Mouse (Mus musculus): ENCODE measurements at regions not wholly inside any gene's neighbourhood (a gene's known extent, or its start where the extent isn't known, plus 50 kb on each side); places are given as distances from the start of the nearest gene placed in this dataset.

GRCm38 (mm10) chr2:57616525-57617225 is 379.2 kb downstream of the Gpd2 start:
- no peaks in the 10 kb centered on the region for H3K36me3 ChIP-seq
- peak overlapping the region; percentile 36 for H3K4me3 ChIP-seq
- H3K4me2 ChIP-seq (replicated peaks), result peak overlapping the region; percentile 64
- H3K27ac ChIP-seq, result no peak overlapping the region
- peak overlapping the region; percentile 55 for H3K9ac ChIP-seq
- peaks cover 9% of the 10 kb centered on the region; the same call in 1 of the 2 replicates for H3K4me1 ChIP-seq
- ATAC-seq (ENCODE audit: low FRiP score, low read depth), result no peak
- 0 out of 2 replicates have a peak, but pooled peaks cover 6% of the 10 kb centered on the region for H3K27me3 ChIP-seq
- H3K9me3 ChIP-seq, result no peaks in the 10 kb centered on the region
- WGBS, result 6% methylated on average over 19 of the region's 19 CpGs

- H3K4me3 ChIP-seq, result peak overlapping the region; percentile 36; the same call in 1 of the 2 replicates
These were observed 379.8 kb downstream of the Gpd2 start for GRCm38 (mm10) chr2:57617258-57617657.

GRCm38 (mm10) chr2:57644117-57644516 is 353.6 kb upstream of the Galnt5 start:
- Histone ChIP-seq H3K36me3 (no peaks in the 10 kb centered on the region), H3K27me3 (no peaks in the 10 kb centered on the region), H3K9me3 (no peaks in the 10 kb centered on the region), H3K9ac (no peak overlapping the region), H3K4me3 (no peak overlapping the region), H3K4me2 (replicated peaks) (no peak overlapping the region), H3K4me1 (no peaks in the 10 kb centered on the region), H3K27ac (no peak overlapping the region)
- no peak for ATAC-seq (ENCODE audit: low FRiP score, low read depth)
- WGBS, result 50% methylated on average over 2 of the region's 2 CpGs

More at GRCm38 (mm10) chr2:57617258-57617657, 379.8 kb downstream of the Gpd2 start:
- no peaks in the 10 kb centered on the region for H3K9me3 ChIP-seq
- peaks cover 9% of the 10 kb centered on the region; the same call in 1 of the 2 replicates for H3K4me1 ChIP-seq
- WGBS, result 75% methylated on average over 2 of the region's 2 CpGs
- H3K9ac ChIP-seq, result no peak overlapping the region
- peak overlapping the region; percentile 64 for H3K4me2 ChIP-seq (replicated peaks)
- ATAC-seq (ENCODE audit: low FRiP score, low read depth), result no peak; the same call in 1 of the 2 replicates
- H3K27ac ChIP-seq, result no peak overlapping the region
- H3K27me3 ChIP-seq, result 0 out of 2 replicates have a peak, but pooled peaks cover 6% of the 10 kb centered on the region
- H3K36me3 ChIP-seq, result no peaks in the 10 kb centered on the region

GRCm38 (mm10) chr2:57644541-57644940 is 353.1 kb upstream of the Galnt5 start:
- no peaks in the 10 kb centered on the region for H3K36me3 ChIP-seq
- no peaks in the 10 kb centered on the region for H3K9me3 ChIP-seq
- no peak overlapping the region for H3K4me3 ChIP-seq
- 74% methylated on average over 2 of the region's 2 CpGs for WGBS
- H3K27ac ChIP-seq, result no peak overlapping the region
- H3K9ac ChIP-seq, result no peak overlapping the region
- no peak overlapping the region for H3K4me2 ChIP-seq (replicated peaks)
- no peak for ATAC-seq (ENCODE audit: low FRiP score, low read depth)
- no peaks in the 10 kb centered on the region for H3K27me3 ChIP-seq
- no peaks in the 10 kb centered on the region for H3K4me1 ChIP-seq

GRCm38 (mm10) chr2:57649002-57649401 is 348.7 kb upstream of the Galnt5 start:
- 67% methylated on average over 4 of the region's 4 CpGs for WGBS
- no peak for ATAC-seq (ENCODE audit: low FRiP score, low read depth)
- H3K27me3 ChIP-seq, result no peaks in the 10 kb centered on the region
- H3K36me3 ChIP-seq, result no peaks in the 10 kb centered on the region
- H3K9ac ChIP-seq, result no peak overlapping the region
- no peaks in the 10 kb centered on the region for H3K4me1 ChIP-seq
- no peak overlapping the region for H3K27ac ChIP-seq
- H3K4me2 ChIP-seq (replicated peaks), result no peak overlapping the region
- no peak overlapping the region for H3K4me3 ChIP-seq
- H3K9me3 ChIP-seq, result no peaks in the 10 kb centered on the region

GRCm38 (mm10) chr2:57657409-57657808 is 340.3 kb upstream of the Galnt5 start:
- H3K9ac ChIP-seq, result no peak overlapping the region
- no peak overlapping the region for H3K27ac ChIP-seq
- no peaks in the 10 kb centered on the region for H3K4me1 ChIP-seq
- H3K36me3 ChIP-seq, result no peaks in the 10 kb centered on the region
- WGBS, result 85% methylated on average over 4 of the region's 4 CpGs
- no peak for ATAC-seq (ENCODE audit: low FRiP score, low read depth)
- no peaks in the 10 kb centered on the region for H3K9me3 ChIP-seq
- no peaks in the 10 kb centered on the region for H3K27me3 ChIP-seq
- H3K4me2 ChIP-seq (replicated peaks), result no peak overlapping the region
- no peak overlapping the region for H3K4me3 ChIP-seq

GRCm38 (mm10) chr2:57661838-57662237 is 335.8 kb upstream of the Galnt5 start:
- H3K9ac ChIP-seq, result no peak overlapping the region
- WGBS, result 87% methylated on average over 1 of the region's 1 CpGs

GRCm38 (mm10) chr2:57672007-57672643 is 325.6 kb upstream of the Galnt5 start:
- 41% methylated on average over 3 of the region's 3 CpGs for WGBS

More at GRCm38 (mm10) chr2:57661838-57662237, 335.8 kb upstream of the Galnt5 start:
- no peak for ATAC-seq (ENCODE audit: low FRiP score, low read depth)
- H3K4me3 ChIP-seq, result no peak overlapping the region
- H3K9me3 ChIP-seq, result no peaks in the 10 kb centered on the region
- no peak overlapping the region for H3K27ac ChIP-seq
- H3K36me3 ChIP-seq, result no peaks in the 10 kb centered on the region
- no peaks in the 10 kb centered on the region for H3K27me3 ChIP-seq
- H3K4me1 ChIP-seq, result no peaks in the 10 kb centered on the region
- H3K4me2 ChIP-seq (replicated peaks), result no peak overlapping the region

GRCm38 (mm10) chr2:57689877-57690276 is 307.8 kb upstream of the Galnt5 start:
- no peak overlapping the region for H3K9ac ChIP-seq
- WGBS, result 82% methylated on average over 3 of the region's 3 CpGs

More at GRCm38 (mm10) chr2:57672007-57672643, 325.6 kb upstream of the Galnt5 start:
- H3K4me2 ChIP-seq (replicated peaks), result no peak overlapping the region
- no peak overlapping the region for H3K27ac ChIP-seq
- H3K27me3 ChIP-seq, result no peaks in the 10 kb centered on the region
- H3K9ac ChIP-seq, result no peak overlapping the region
- no peaks in the 10 kb centered on the region for H3K4me1 ChIP-seq
- ATAC-seq (ENCODE audit: low FRiP score, low read depth), result no peak
- no peak overlapping the region for H3K4me3 ChIP-seq
- no peaks in the 10 kb centered on the region for H3K9me3 ChIP-seq
- H3K36me3 ChIP-seq, result no peaks in the 10 kb centered on the region

GRCm38 (mm10) chr2:57696992-57697772 is 300.5 kb upstream of the Galnt5 start:
- H3K9ac ChIP-seq, result no peak overlapping the region
- no peak overlapping the region for H3K27ac ChIP-seq
- no peak overlapping the region for H3K4me3 ChIP-seq
- H3K4me2 ChIP-seq (replicated peaks), result peak overlapping the region; percentile 23; the same call in 1 of the 2 replicates
- no peaks in the 10 kb centered on the region for H3K9me3 ChIP-seq
- 0 out of 2 replicates have a peak, but pooled peaks cover 3% of the 10 kb centered on the region for H3K4me1 ChIP-seq
- WGBS, result 41% methylated on average over 11 of the region's 11 CpGs
- no peak for ATAC-seq (ENCODE audit: low FRiP score, low read depth)
- H3K27me3 ChIP-seq, result no peaks in the 10 kb centered on the region
- no peaks in the 10 kb centered on the region for H3K36me3 ChIP-seq

More at GRCm38 (mm10) chr2:57689877-57690276, 307.8 kb upstream of the Galnt5 start:
- no peak overlapping the region for H3K4me3 ChIP-seq
- H3K27me3 ChIP-seq, result no peaks in the 10 kb centered on the region
- no peak overlapping the region for H3K4me2 ChIP-seq (replicated peaks)
- H3K9me3 ChIP-seq, result no peaks in the 10 kb centered on the region
- H3K4me1 ChIP-seq, result no peaks in the 10 kb centered on the region
- no peak for ATAC-seq (ENCODE audit: low FRiP score, low read depth)
- no peak overlapping the region for H3K27ac ChIP-seq
- no peaks in the 10 kb centered on the region for H3K36me3 ChIP-seq

- 9% methylated on average over 11 of the region's 11 CpGs for WGBS
- peak overlapping the region; percentile 41 for H3K4me3 ChIP-seq
- 0 out of 2 replicates have a peak overlapping the region, but pooled peaks have one; percentile 54 for H3K9ac ChIP-seq
- ATAC-seq (ENCODE audit: low FRiP score, low read depth), result peak; percentile 76; the same call in 1 of the 2 replicates
- no peaks in the 10 kb centered on the region for H3K27me3 ChIP-seq
- H3K4me2 ChIP-seq (replicated peaks), result peak overlapping the region; percentile 66
- no peak overlapping the region for H3K27ac ChIP-seq
- H3K9me3 ChIP-seq, result no peaks in the 10 kb centered on the region
- no peaks in the 10 kb centered on the region for H3K36me3 ChIP-seq
- 0 out of 2 replicates have a peak, but pooled peaks cover 3% of the 10 kb centered on the region for H3K4me1 ChIP-seq
These were observed 299.0 kb upstream of the Galnt5 start for GRCm38 (mm10) chr2:57698659-57699061.
